Mouse (Mus musculus) C2C12 (cell line): ENCODE results near the gene Jup. TPM values are rescaled to one million over a fixed set of nuclear protein-coding genes. Genes with fewer than 3 reads are reported as not detected.

Experiments
- H3K27me3 ChIP-seq: one replicate; pipeline ENCODE4 v1.6.1; 2011; ENCODE audit not compliant: control insufficient read depth, insufficient read depth, insufficient read length
- H3K36me3 ChIP-seq: one replicate; pipeline ENCODE4 v1.6.1; 2011; ENCODE audit not compliant: control insufficient read depth, insufficient read depth
- H3K4me3 ChIP-seq: one replicate; pipeline ENCODE4 v1.5.1; 2011; ENCODE audit warnings: mild to moderate bottlenecking, control low read depth; ENCODE audit not compliant: poor library complexity, insufficient read depth, severe bottlenecking
- H3K79me2 ChIP-seq: one replicate; pipeline ENCODE4 v1.6.1; 2011; ENCODE audit not compliant: control insufficient read depth, insufficient read depth
- H3K79me3 ChIP-seq: one replicate; pipeline ENCODE4 v1.6.1; 2011; ENCODE audit warnings: low read depth, control low read depth
- H3ac ChIP-seq: one replicate; pipeline ENCODE3; 2011; ENCODE audit warnings: low read depth; ENCODE audit not compliant: control insufficient read depth, insufficient read length
- CEBPB ChIP-seq: IDR thresholded peaks from one replicate; pipeline ENCODE4 v1.6.1; 2011; ENCODE audit warnings: low read depth, mild to moderate bottlenecking, control low read depth, moderate library complexity
- CTCF ChIP-seq: IDR thresholded peaks from one replicate; pipeline ENCODE4 v1.5.1; 2011; ENCODE audit not compliant: control insufficient read depth, insufficient read depth, insufficient read length
- FOSL1 ChIP-seq: IDR thresholded peaks from one replicate; pipeline ENCODE4 v1.8.0; 2011; ENCODE audit warnings: mild to moderate bottlenecking, low read length; ENCODE audit not compliant: poor library complexity, insufficient read depth, severe bottlenecking
- MAX ChIP-seq: IDR thresholded peaks from one replicate; pipeline ENCODE4 v1.6.1; 2011; ENCODE audit warnings: mild to moderate bottlenecking, control low read depth
- MYOD1 ChIP-seq: IDR thresholded peaks from one replicate; pipeline ENCODE4 v1.6.1; 2011; ENCODE audit warnings: low read depth; ENCODE audit not compliant: control insufficient read depth, insufficient read length
- MYOG ChIP-seq: IDR thresholded peaks from one replicate; pipeline ENCODE4 v1.6.1; 2011; ENCODE audit not compliant: control insufficient read depth, insufficient read length; ENCODE audit errors: extremely low read depth
- USF1 ChIP-seq: IDR thresholded peaks from one replicate; pipeline ENCODE4 v1.6.1; 2011; ENCODE audit warnings: low read depth, mild to moderate bottlenecking, control low read depth, moderate library complexity
- polyA plus RNA-seq: library from polyadenylated mRNA; unstranded; fragments of >200 nt; fragmentation: generic; extraction: Trizol; gene quantifications from one replicate; pipeline ENCODE4 v1.2.1, GENCODE M21; 2012; ENCODE audit warnings: missing spikeins

The Jup gene
- polyA plus RNA-seq, 1 experiment, result 127 TPM

GRCm38 (mm10) chr11:100435678-100436246 lies 38.2 kb upstream of the Jup start:
- H3K79me2 ChIP-seq, result peaks cover 29% of the 10 kb centered on the region
- H3K27me3 ChIP-seq, result no peaks in the 10 kb centered on the region
- TF ChIP-seq FOSL1, result no peak
- no peak for TF ChIP-seq MAX
- no peak for TF ChIP-seq MYOD1
- peaks cover 46% of the 10 kb centered on the region for H3K36me3 ChIP-seq
- no peak overlapping the region for H3K4me3 ChIP-seq
- H3ac ChIP-seq, result no peak overlapping the region
- H3K79me3 ChIP-seq, result no peaks in the 10 kb centered on the region

GRCm38 (mm10) chr11:100432002-100432401 lies 34.4 kb upstream of the Jup start:
- Histone ChIP-seq H3ac (no peak overlapping the region), H3K36me3 (peaks cover 40% of the 10 kb centered on the region), H3K79me2 (no peaks in the 10 kb centered on the region), H3K27me3 (no peaks in the 10 kb centered on the region), H3K79me3 (no peaks in the 10 kb centered on the region), H3K4me3 (no peak overlapping the region)
- TF ChIP-seq CTCF, result no peak
- no peak for TF ChIP-seq MAX
- TF ChIP-seq CEBPB, result no peak
- TF ChIP-seq MYOG, result no peak
- TF ChIP-seq MYOD1, result no peak
- no peak for TF ChIP-seq USF1
- TF ChIP-seq FOSL1, result no peak

GRCm38 (mm10) chr11:100430052-100430451 lies 32.5 kb upstream of the Jup start:
- no peaks in the 10 kb centered on the region for H3K79me2 ChIP-seq
- no peak overlapping the region for H3ac ChIP-seq
- H3K79me3 ChIP-seq, result no peaks in the 10 kb centered on the region
- peaks cover 38% of the 10 kb centered on the region for H3K36me3 ChIP-seq
- H3K4me3 ChIP-seq, result no peak overlapping the region
- no peaks in the 10 kb centered on the region for H3K27me3 ChIP-seq
- no peak for TF ChIP-seq MAX
- no peak for TF ChIP-seq FOSL1
- no peak for TF ChIP-seq USF1
- TF ChIP-seq MYOD1, result no peak
- no peak for TF ChIP-seq MYOG

GRCm38 (mm10) chr11:100428612-100429199 lies 31.1 kb upstream of the Jup start:
- TF ChIP-seq CTCF (no peak), CEBPB (no peak), MYOG (no peak), MYOD1 (no peak), USF1 (no peak), FOSL1 (no peak), MAX (no peak)
- no peaks in the 10 kb centered on the region for H3K79me3 ChIP-seq
- no peaks in the 10 kb centered on the region for H3K79me2 ChIP-seq
- H3K27me3 ChIP-seq, result no peaks in the 10 kb centered on the region
- H3ac ChIP-seq, result no peak overlapping the region
- H3K4me3 ChIP-seq, result no peak overlapping the region
- H3K36me3 ChIP-seq, result peaks cover 46% of the 10 kb centered on the region

- peaks cover 56% of the 10 kb centered on the region for H3K36me3 ChIP-seq
Observed at GRCm38 (mm10) chr11:100426820-100427219, 29.3 kb upstream of the Jup start.

GRCm38 (mm10) chr11:100425851-100426250 lies 28.3 kb upstream of the Jup start:
- Histone ChIP-seq H3K79me2 (peaks cover 3% of the 10 kb centered on the region), H3K36me3 (peaks cover 62% of the 10 kb centered on the region)

More at GRCm38 (mm10) chr11:100426820-100427219, 29.3 kb upstream of the Jup start:
- Histone ChIP-seq H3ac (no peak overlapping the region), H3K79me2 (no peaks in the 10 kb centered on the region), H3K4me3 (no peak overlapping the region), H3K79me3 (no peaks in the 10 kb centered on the region), H3K27me3 (no peaks in the 10 kb centered on the region)
- TF ChIP-seq CEBPB (no peak), MAX (no peak), FOSL1 (no peak), CTCF (no peak), MYOG (no peak), MYOD1 (no peak), USF1 (no peak)

More at GRCm38 (mm10) chr11:100425851-100426250, 28.3 kb upstream of the Jup start:
- Histone ChIP-seq H3K27me3 (no peaks in the 10 kb centered on the region), H3ac (no peak overlapping the region), H3K4me3 (no peak overlapping the region), H3K79me3 (no peaks in the 10 kb centered on the region)
- TF ChIP-seq USF1 (no peak), MAX (no peak), FOSL1 (peak; percentile 27), CTCF (peak; percentile 84)
